Mouse (Mus musculus) heart, postnatal 25 days (tissue): ENCODE results near the gene Gps2. TPM values are rescaled to one million over a fixed set of nuclear protein-coding genes. Genes with fewer than 3 reads are reported as not detected.
"Not testable (repeated sequence)": the region's sequence is repeated elsewhere in the genome, so short reads cannot be mapped to it uniquely, and the experiment has no call there.

ENCODE experiments used
- DNase-seq: peaks from one replicate; pipeline ENCODE4 v3.0.0; 2022; ENCODE audit warnings: low spot score
- intact Hi-C: fragments of 180-260 bp; cut with DNase I; formaldehyde crosslinking; loops from one replicate; pipeline ENCODE4 v1.15.1; 2025
- total RNA-seq, 2 experiments: library from RNA; stranded (reverse); gene quantifications; 2 replicates each; pipeline ENCODE4 v1.2.3; 2021

The Gps2 gene
- total RNA-seq, 2 experiments from 2014 or later, result 24.1 to 26.7 TPM

GRCm38 (mm10) chr11:69912716-69913530 lies 765 bp upstream of the Gps2 start:
- no peak for DNase-seq
- intact Hi-C loops, result no loop called here

DNA sequence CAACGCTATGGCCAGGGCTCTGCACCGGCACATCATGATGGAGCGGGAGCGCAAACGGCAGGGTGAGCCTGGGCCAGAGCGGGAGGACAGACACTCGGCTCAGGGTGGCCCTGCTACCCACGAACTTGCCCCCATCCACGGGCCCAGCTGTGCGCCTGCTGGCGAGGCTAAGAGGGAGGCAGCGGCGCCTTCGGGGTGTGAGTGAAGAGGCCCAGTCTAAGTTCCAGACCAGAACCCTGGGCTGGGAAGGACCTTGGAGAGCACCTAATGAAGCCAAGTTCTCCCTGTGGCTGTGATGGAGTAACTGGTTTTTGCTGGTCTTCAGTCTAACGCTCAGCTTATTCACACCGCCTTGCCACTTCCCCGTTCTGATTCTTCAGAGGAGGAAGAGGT lies 680 bp downstream of the Gps2 start:
- DNase-seq, result no peak
- intact Hi-C loops, result no loop called here

GRCm38 (mm10) chr11:69914917-69915430 lies 1.3 kb downstream of the Gps2 start:
- intact Hi-C loops, result loop anchor here (5.0 kb wide), 1 partner anchor 233 kb away; the partner anchor contains the start of gene Senp3
- DNase-seq, result no peak

DNA sequence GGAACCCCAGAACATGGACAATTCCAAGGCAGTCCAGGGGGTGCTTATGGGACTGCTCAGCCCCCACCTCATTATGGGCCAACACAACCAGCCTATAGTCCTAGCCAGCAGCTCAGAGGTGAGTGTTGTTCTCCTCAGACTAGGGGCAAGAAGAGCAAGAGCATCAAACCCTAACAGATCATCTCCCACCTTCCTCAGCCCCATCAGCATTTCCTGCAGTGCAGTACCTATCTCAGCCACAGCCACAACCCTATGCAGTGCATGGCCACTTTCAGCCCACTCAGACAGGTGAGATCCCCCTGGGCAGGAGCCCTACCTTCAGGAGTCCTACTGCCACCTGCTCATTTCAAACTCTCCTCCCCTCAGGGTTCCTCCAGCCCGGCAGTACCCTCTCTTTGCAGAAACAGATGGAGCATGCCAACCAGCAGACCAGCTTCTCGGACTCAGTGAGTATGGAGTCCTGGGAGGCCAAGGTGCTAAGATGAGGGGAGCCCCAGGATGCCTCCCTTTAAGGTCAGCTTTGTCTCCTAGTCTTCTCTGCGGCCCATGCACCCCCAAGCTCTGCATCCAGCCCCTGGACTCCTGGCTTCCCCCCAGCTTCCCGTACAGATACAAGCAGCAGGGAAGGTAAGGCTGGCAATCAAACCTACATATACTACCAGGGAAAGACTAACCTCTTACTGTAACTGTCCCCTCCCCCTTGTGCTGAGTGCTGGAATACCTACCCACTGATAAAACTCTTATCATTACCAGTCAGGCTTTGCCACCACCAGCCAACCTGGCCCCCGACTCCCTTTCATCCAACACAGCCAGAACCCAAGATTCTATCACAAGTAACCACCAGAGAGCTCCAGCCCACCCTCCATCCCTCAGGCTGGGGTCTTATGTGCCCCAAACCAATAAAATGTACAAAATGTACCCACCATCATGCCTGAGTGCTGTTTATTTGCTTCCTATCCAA lies 2.3 kb downstream of the Gps2 start:
- intact Hi-C loops, result loop anchor here (5.0 kb wide), 1 partner anchor 234 kb away; the partner anchor contains the start of gene Senp3
- DNase-seq, result no peak

GRCm38 (mm10) chr11:69916652-69917378 lies 3.1 kb downstream of the Gps2 start:
- DNase-seq, result not testable (repeated sequence)
- intact Hi-C loops, result loop anchor here (5.0 kb wide), 1 partner anchor 235 kb away; the partner anchor contains the start of gene Senp3

DNA sequence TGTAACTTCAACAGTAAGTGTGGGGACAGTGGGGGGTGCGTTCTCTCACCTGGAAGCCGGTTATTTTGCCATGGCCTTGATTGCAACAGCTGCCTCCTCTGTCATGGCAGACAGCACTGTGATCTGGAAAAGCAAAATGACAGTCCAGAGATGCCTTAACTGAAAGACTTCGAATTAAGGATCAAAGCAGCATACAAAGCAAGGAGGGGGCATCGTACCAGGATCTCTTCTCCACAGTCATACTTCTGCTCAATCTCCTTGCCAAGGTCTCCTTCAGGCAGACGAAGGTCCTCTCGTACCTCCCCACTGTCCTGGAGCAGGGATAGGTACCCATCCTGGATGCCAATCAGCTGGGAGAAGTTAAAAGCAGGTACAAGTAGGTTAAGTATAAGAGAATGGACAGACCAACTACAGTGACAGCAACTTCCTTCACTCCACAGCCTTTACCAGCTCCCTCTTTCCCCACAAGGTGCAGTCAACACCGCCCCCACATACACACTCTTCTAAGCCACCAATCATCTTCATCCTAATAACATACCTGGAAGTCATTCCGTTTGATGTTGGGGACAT lies 3.8 kb downstream of the Gps2 start:
- intact Hi-C loops, result loop anchor here (5.0 kb wide), 1 partner anchor 235 kb away; the partner anchor contains the start of gene Senp3

GRCm38 (mm10) chr11:69918118-69918517 lies 4.4 kb downstream of the Gps2 start:
- DNase-seq, result no peak
- intact Hi-C loops, result loop anchor here (2.0 to 5.0 kb wide), 2 partner anchors 37 to 236 kb away; partner anchors contain the start of genes Kctd11 and Senp3

More for the DNA sequence above, 3.8 kb downstream of the Gps2 start:
- DNase-seq, result no peak

DNA sequence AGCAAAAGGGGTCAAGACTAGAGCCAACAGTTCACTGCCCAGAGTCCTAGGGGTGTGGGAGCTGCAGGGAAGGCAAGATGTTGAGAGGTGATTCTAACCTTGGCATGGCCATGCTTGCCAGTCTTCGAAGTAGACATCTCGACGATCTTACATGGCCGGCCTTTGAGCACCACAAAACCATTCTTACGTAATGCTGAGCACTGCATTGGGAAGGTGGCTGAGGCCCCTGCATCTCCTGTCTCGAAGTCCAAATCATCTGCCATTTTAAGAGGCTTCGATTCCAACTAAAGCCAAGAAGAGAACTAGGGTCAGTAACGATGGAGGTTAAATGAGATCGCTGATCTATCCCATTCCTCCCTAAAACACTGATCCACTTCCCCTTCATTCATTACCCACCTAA lies 5.4 kb downstream of the Gps2 start:
- intact Hi-C loops, result loop anchor here (2.0 to 5.0 kb wide), 2 partner anchors 38 to 237 kb away; partner anchors contain the start of genes Kctd11 and Senp3
- no peak for DNase-seq

DNA sequence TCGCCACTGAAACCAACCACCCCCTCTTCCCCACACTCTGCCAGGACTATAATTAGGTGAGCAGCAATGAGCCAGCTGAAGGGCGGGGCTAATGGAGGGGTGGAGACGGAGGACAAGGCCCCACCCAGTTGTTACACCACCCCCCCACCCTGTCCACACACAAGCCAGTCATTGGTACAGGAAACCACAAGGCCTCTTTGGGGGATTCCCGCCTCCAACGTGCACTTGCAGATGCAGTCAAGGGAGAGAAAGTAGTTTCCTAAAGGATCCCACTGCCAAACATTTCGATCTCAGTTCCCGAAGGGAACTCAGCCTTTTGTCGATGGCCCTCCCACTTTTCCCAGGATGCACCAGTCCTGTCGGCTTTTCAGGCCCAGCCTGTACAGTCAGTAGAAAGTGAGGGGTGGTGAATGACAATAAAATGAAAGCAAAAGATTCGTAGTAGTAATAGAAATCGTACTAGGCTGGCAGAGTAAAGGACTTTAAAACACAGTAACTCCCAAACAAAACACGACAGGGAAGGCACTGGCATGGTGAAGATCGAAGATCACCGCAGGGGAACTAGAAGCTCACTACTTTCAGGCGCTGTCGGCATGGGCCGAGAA lies 6.1 kb downstream of the Gps2 start:
- DNase-seq, result peak; percentile 71
- intact Hi-C loops, result loop anchor here (2.0 to 5.0 kb wide), 2 partner anchors 39 to 237 kb away; partner anchors contain the start of genes Kctd11 and Senp3

DNA sequence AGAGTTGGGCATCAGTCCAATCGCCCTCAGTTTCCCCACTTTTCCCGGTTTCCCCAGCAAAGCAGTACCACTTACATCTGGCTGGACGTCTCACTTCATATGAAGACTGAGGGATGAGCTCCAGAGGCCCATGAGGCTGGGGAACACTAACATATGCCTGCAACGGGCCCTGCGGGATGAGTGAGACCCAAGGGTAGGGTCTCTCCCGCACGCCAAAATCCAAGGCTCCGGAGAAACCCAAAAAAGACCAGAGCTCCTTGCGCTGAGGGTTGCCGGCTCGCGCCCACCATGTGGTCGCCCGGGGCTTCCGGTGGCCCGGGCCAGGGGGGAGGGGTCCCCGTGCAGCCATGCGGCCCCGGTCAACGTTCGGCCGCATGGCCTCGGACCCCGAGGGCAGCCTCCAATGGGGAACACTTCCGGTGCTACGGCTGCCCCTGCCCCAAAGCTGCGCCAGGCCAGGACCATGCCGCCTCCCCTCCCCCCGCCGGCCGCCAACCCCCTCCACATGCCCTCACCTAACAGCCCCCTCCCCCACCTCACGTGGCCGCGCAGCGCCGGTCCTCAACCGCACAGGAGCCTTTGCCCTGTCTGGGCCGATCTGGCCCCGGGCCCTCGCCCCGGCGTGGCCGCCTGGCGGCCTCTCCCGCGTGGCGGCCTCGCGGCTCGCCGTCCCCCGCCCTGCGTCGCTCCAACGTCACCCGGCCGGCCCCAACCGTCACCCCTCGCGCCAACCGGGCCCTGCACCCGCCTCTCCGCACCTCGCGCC lies 6.8 kb downstream of the Gps2 start:
- intact Hi-C loops, result no loop called here
- no peak for DNase-seq

DNA sequence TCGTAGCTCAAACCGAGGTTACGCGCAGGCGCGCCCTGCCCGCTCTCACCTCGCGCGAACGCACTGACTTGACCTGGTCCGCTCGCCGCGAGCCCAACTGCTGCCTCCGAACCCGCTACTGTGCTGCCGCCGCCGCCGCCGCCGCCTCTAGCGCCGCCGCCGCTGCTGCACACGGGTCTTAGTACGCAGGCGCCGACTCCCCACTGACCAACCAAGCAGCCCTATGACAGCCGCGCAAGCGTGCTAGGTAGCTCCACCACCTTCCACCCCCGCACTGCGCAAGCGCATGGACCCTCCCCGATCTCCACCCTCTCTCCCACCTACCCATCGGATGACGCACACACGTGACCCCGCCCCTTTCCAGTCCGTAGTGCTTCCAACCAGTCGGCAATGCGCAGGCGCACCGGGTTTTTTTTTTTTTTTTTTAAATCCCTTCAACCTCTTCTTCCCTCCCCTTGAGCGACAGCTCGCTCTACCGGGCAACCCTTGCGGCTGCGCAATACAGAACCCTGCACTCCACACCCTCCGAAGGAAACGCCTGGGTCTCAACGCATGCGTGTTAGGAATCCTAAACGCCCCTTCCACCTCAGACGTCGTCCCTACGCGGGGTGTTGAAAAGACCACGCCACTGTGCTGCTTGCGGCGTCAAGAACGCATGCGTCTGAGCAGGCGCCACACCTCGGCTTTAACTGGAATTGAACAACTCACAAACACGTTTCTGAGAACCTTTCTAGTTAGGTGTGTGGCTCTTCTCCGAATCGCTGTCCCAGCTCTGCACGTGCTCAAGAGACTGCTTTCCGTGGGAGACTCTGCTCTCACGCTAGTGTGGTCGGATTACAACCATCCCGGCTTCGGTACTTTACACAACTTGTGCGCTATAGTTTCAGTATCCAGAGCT lies 7.7 kb downstream of the Gps2 start, which contains the start of gene Eif5a:
TSS of gene Eif5a (minus strand) at position 845 of the 898 bp plus-strand sequence.
- intact Hi-C loops, result loop anchor here (2.0 kb wide), 1 partner anchor 57 kb away; no protein-coding TSS in a partner anchor
- peak; percentile 100 for DNase-seq

GRCm38 (mm10) chr11:69922012-69922756 lies 8.5 kb downstream of the Gps2 start:
- intact Hi-C loops, result loop anchor here (2.0 kb wide), 1 partner anchor 57 kb away; no protein-coding TSS in a partner anchor
- DNase-seq, result no peak

DNA sequence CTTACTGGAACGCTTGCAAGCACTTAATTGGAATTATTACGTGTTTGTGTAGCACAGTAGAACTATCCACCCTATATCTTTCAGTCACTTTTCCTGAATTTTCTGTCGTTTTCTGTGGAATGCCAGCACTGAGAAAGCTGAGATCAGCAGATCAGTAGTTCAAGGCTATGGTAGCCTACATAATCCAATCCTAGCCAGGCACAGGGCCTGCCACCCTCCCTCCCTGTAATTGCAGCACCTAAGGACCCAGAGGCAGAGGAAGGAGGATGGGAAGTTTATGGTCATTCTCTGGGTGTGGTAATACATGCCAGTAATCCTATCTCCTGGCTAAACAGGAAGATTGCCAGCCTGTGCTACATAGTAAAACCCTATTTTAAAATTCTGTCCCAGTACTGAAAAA lies 9.1 kb downstream of the Gps2 start:
- no peak for DNase-seq
- intact Hi-C loops, result loop anchor here (2.0 kb wide), 1 partner anchor 56 kb away; no protein-coding TSS in a partner anchor

DNA sequence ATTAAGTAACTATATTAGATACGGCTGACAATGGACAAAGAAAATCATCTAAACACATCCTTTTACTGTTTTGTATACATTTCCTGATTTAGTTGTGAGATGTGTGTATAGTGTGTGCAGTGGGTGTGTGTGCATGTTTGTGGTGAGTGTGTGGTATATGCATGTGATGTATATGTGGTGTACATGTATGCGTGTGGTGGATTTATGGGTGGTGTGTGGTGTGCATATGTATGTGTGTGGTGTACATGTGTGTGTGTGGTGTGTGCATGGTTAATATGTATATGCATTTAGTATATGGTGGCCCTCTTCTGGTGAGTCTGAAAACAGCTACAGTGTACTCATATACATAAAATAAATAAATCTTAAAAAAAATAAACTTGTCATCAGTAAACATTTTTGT lies 13.8 kb downstream of the Gps2 start:
- DNase-seq, result no peak
- intact Hi-C loops, result loop anchor here (5.0 kb wide), 1 partner anchor 40 kb away; no protein-coding TSS in a partner anchor

- no peak for DNase-seq
- intact Hi-C loops, result loop anchor here (5.0 to 10.0 kb wide), 3 partner anchors 38 to 285 kb away; partner anchors contain the start of gene Slc16a11
These were observed 16.0 kb downstream of the Gps2 start for GRCm38 (mm10) chr11:69929712-69930111.

DNA sequence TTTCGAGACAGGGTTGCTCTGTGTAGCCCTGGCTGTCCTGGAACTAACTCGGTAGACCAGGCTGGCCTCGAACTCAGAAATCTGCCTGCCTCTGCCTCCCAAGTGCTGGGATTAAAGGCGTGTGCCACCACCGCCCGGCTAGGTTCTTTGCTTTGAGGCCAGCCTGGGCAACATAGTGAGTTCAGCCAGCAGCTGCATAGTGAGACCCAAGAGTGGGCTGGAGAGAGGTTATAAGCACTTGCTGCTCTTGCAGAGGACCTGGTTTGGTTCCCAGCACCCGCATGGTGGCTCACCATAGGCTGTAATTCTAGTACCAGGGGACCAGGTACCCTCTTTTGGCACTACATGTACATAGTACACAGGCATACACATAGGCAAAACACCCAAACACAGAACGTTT lies 16.5 kb downstream of the Gps2 start:
- DNase-seq, result not testable (repeated sequence)
- intact Hi-C loops, result loop anchor here (5.0 to 10.0 kb wide), 2 partner anchors 77 to 285 kb away; partner anchors contain the start of gene Slc16a11
